Mouse (Mus musculus) ovary, postnatal 10 days (tissue): Measurements from ENCODE around the gene Gpr141.

Source experiments
- DNase-seq: peaks from one replicate; pipeline ENCODE4 v3.0.0; 2022; ENCODE audit warnings: low spot score

The Gpr141 gene

GRCm38 (mm10) chr13:19730826-19731225 is 93.2 kb downstream of the Gpr141 start:
- DNase-seq: no peak

- no peak for DNase-seq
These were observed 105.1 kb downstream of the Gpr141 start for GRCm38 (mm10) chr13:19718954-19719353.

GRCm38 (mm10) chr13:19717201-19717600 is 106.9 kb downstream of the Gpr141 start:
- DNase-seq: no peak

DNA sequence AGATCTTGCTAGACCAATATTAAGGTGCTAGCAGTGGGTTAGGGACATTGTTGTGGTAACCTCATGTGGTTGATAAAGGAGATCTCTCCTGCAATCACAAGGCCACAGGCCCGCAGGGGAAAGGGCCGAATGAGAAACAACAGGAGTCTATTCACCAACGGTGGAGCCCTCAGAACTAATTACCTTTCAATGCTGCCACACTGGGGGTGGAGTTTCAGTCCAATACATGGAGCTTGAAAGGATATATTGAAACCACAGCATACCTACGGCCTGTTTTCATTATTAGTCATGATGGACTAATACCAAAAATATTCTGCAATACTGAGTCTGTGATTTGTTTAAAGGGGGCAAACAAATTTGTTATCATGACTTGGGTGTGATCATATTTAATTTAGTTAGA is 120.3 kb downstream of the Gpr141 start:
- no peak for DNase-seq

DNA sequence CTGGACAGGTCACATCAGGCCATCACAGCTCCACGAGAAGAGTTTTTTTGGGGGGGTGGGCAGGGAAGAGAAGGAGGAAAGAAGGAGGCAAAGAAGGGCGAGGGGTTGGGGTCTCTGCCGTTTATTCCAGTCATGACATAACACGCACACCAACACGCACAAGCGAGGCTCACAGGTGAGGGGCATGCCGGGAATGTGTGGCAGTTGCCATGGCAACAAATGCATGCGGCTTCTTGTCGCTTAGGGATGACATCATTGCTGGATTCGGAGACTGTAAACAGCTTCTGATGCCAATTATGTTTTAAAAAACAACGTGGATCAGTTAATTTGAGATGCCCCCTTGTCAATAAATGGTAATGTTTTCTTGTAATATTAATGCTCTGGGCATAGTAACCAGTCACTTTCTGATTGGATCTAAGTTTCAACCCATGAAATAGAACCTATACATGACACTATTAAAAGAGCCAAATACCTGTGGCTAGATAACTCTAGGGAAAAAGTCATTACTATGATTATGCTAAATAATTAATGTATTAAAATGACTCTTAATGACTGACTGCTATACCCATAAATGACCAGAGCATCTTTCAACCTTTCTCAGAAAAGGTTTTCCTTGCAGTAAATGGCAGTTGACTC is 122.5 kb downstream of the Gpr141 start:
- DNase-seq: no peak

DNA sequence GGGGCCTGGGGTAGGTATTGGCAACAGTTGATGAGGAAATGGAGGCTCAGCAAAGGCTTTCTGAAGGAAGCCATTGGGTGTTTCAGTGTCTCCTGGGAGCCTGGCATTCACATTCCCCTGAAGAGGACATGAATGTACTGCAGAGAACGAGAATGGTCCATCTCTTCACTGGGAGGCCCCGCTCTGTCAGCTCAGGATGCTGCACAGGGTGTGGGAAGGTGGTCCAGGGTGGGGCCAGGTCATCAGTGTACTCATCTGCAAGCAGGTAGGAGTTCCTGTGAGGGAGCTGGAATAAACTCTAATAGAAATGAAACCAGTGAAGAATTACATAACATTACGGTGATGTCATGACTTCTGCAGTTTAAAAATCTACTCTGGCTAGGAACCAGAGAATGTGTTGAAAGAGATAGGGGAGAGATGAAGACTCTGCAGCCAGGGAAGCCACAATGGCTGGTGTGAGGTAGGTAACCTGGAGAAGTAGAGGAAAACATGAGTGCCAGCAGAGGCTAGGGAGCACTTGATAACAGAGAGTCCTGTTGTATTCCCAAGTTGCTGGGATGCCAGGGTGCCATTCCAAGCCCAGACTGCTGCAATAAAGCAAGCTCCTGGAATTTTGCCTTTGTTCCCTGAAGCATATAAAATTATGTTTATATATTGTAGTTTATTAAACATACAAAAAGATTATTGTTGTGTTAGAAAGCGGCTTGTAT is 123.2 kb downstream of the Gpr141 start:
- no peak for DNase-seq
